Mouse (Mus musculus) brain, embryonic 14.5 days (tissue): Measurements from ENCODE around the gene Pfpl.

Experiments
- CTCF ChIP-seq: fragments of 200-500 bp; IDR thresholded peaks from 2 replicates; pipeline ENCODE4 v1.5.1; 2012; ENCODE audit warnings: inconsistent platforms, mild to moderate bottlenecking, moderate library complexity, borderline replicate concordance; ENCODE audit not compliant: insufficient read depth, insufficient read length; ENCODE audit errors: extremely low read depth
- POLR2A ChIP-seq: fragments of 200-500 bp; IDR thresholded peaks from 2 replicates; pipeline ENCODE4 v1.6.1; 2012; ENCODE audit warnings: mild to moderate bottlenecking, inconsistent platforms, borderline replicate concordance; ENCODE audit not compliant: poor library complexity, insufficient read depth, insufficient read length, severe bottlenecking; ENCODE audit errors: extremely low read depth

- no peak for TF ChIP-seq CTCF
- TF ChIP-seq POLR2A = no peak
Observed at GRCm38 (mm10) chr19:12473201-12473641, 45.5 kb downstream of the Pfpl start.
